Mouse (Mus musculus): ENCODE measurements around the gene Tmc3.

- TF ChIP-seq GATA1 (IDR thresholded peaks at IDR 0.05; ENCODE audit: borderline replicate concordance, low read length) (no peak), CTCF (IDR thresholded peaks at IDR 0.05; ENCODE audit: low read depth, low read length) (no peak), GATA2 (IDR thresholded peaks at IDR 0.05; ENCODE audit: borderline replicate concordance, low read depth, low read length) (no peak)
Measured at GRCm38 (mm10) chr7:83598997-83599912, 14.5 kb downstream of the Tmc3 start.
